In the genomic region with DNA sequence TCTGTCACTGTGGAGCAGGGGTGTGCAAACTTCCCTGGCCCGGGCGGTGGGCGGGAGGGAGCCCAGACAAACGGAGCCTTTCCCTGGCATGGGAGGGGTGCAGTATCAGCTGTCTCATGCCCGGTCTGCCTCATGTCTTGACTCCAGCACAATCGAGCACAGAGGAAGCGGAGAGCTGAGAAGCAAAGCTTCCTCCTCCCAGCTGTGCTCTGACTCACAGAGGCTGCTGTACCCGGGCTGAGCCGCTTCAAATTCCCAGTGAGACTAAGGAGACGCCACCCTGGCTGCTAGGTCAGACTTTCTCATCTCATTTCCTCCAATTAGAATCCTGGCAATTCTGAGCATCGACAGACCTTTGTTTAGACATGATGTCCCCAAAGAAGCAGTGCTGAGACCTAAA, we compare ENCODE assay signal across 10 mouse cellular contexts. TPM values are rescaled to one million over a fixed set of nuclear protein-coding genes. Genes with fewer than 3 reads are reported as not detected.
A peak's percentile ranks its signal among the peaks of the same experiment; 100 is the strongest.
DNase-seq lines count a peak whose midpoint lies in the region; ATAC-seq and TF ChIP-seq lines count a peak whose summit lies in the region.
"Had no signal": no experiment of that assay in that cellular context is flagged by ENCODE, and none has a peak within 500 bp of the region (broad histone marks: within the 10 kb centered on the region; RNA-seq: fewer than 3 reads in every experiment).

No protein-coding gene starts in this region.

- H3K4me3 ChIP-seq in gastrocnemius, adult 2 months, result no peak overlapping the region
- H3K4me3 ChIP-seq in heart, embryonic 14.5 days (ENCODE audit: control insufficient read depth in 1 of 2, insufficient read depth in 1 of 2, low read depth in 1 of 2, low read length in 2 of 2), result no peak overlapping the region

- peak; percentile 22 for DNase-seq in gastrocnemius, adult 2 months
- DNase-seq in gastrocnemius, postnatal 10 days, result no peak
- peak; percentile 21 to 30 for DNase-seq in right cerebral cortex, adult 2 months (ENCODE audit: low spot score in 2 of 2)
- DNase-seq in right cerebral cortex, postnatal 36 days (ENCODE audit: low spot score in 2 of 2), result no peak
- peak; percentile 14 for DNase-seq in right cerebral cortex, postnatal 25 days
- no peak for DNase-seq in ovary, adult 18-20 months (ENCODE audit: low spot score)
- no peak for DNase-seq in thymus, postnatal 25 days

- no peak overlapping the region for H3K4me2 ChIP-seq in heart, embryonic 14.5 days (ENCODE audit: low read length)

- H3K27me3 ChIP-seq in heart, embryonic 14.5 days (ENCODE audit: control insufficient read depth, insufficient read depth, low read length), result no peaks in the 10 kb centered on the region

- peaks cover 71 to 79% of the 10 kb centered on the region in 2 experiments for H3K4me1 ChIP-seq in heart, embryonic 14.5 days (ENCODE audit: control insufficient read depth in 2 of 2, insufficient read depth in 2 of 2, low read length in 2 of 2)

- no peaks in the 10 kb centered on the region for H3K9me3 ChIP-seq in heart, embryonic 14.5 days (ENCODE audit: control insufficient read depth, low read length)

- WGBS in heart, embryonic 14.5 days, result 35% methylated on average over 11 of the region's 11 CpGs

- H3K36me3 ChIP-seq in heart, embryonic 14.5 days (ENCODE audit: control insufficient read depth, insufficient read depth, low read length), result no peaks in the 10 kb centered on the region

- ATAC-seq in heart, embryonic 14.5 days (ENCODE audit: insufficient number of reproducible peaks, insufficient read depth, low FRiP score, low read depth), result no peak

- TF ChIP-seq CTCF in gastrocnemius, adult 2 months (IDR thresholded peaks at IDR 0.05), result no peak

- H3K9ac ChIP-seq in heart, embryonic 14.5 days (ENCODE audit: low read length), result peak overlapping the region; percentile 47; the same call in 1 of the 2 replicates

- intact Hi-C loops in gastrocnemius, adult 2 months (cut with DNase I), result no loop called here

- H3K27ac ChIP-seq in gastrocnemius, adult 2 months, result no peak overlapping the region
- H3K27ac ChIP-seq in heart, embryonic 14.5 days (replicated peaks in 1 of 2; ENCODE audit: control insufficient read depth in 1 of 2, insufficient read depth in 1 of 2, low read depth in 2 of 2, low read length in 2 of 2), result peak overlapping the region; percentile 86 to 89
- H3K27ac ChIP-seq: kidney, postnatal 0 days had no signal

RNA-seq across cellular contexts. Expression of gene Grhl3, which starts 6.4 kb away (rescaled TPM):
- not detected for total RNA-seq in gastrocnemius, adult 2 months (2021)
- total RNA-seq in gastrocnemius, postnatal 10 days (2021), result under 1 TPM; 0.18 to 0.26 TPM
- polyA plus RNA-seq in heart, embryonic 14.5 days (2014; fragmentation: Nextera tagmentation; extraction: Ambion mirVana), result 5.1 and 5.8 TPM in 2 replicates
- total RNA-seq: heart, adult 18-20 months had no signal

Comparison
In these comparisons a context has a peak if more than half of its experiments do, and no peak if none do; other contexts are left out.
1. DNase-seq: peak in gastrocnemius, adult 2 months (single experiment), right cerebral cortex, adult 2 months (2 of 2) and right cerebral cortex, postnatal 25 days (single experiment); none in gastrocnemius, postnatal 10 days (single experiment), right cerebral cortex, postnatal 36 days (0 of 2), ovary, adult 18-20 months (single experiment) and thymus, postnatal 25 days (single experiment).